Mouse (Mus musculus) frontal cortex, postnatal 36 days (tissue): ENCODE data around the gene Elmod2.
"Not testable (repeated sequence)": the region's sequence is repeated elsewhere in the genome, so short reads cannot be mapped to it uniquely, and the experiment has no call there.

Source experiments
- DNase-seq, 2 experiments: peaks; one replicate each; pipeline ENCODE4 v3.0.0; 2022; ENCODE audit warnings: low spot score in 2 of 2

The Elmod2 gene

GRCm38 (mm10) chr8:83331899-83332697 is at the start of gene Elmod2:
TSS of gene Elmod2 (minus strand) at chr8:83332486.
- peak; percentile 96 to 97 for DNase-seq

- no peak for DNase-seq
Measured at GRCm38 (mm10) chr8:83381016-83381415, 48.7 kb upstream of the Elmod2 start.

DNA sequence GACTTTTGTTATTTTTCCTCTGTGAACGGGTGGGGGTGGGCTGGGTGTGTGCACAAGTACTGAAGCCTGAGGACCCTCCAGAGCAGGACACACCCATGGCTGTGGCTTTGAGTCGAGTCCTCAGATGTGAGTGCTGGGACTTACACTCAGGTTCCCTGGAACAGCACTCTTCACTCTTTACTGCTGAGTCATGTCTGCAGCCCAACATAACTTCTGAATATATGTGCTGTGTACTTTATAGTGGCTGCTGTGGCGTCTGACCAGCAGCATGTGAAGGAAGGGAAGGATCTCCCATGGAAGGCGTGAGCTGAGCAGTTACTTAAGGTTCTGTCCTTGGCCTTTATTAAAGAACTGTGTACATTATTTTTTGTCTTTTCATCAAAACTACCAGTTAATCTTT is 47.9 kb upstream of the Elmod2 start:
- no peak for DNase-seq

GRCm38 (mm10) chr8:83377231-83377630 is 44.9 kb upstream of the Elmod2 start:
- DNase-seq = no peak

- DNase-seq = no peak
Measured at GRCm38 (mm10) chr8:83363156-83363769, 31.0 kb upstream of the Elmod2 start.

- no peak for DNase-seq
Measured at GRCm38 (mm10) chr8:83351315-83351714, 19.0 kb upstream of the Elmod2 start.

- no peak for DNase-seq
Measured at GRCm38 (mm10) chr8:83348263-83348662, 16.0 kb upstream of the Elmod2 start, which contains the start of gene Mgat4d. TSS of gene Mgat4d (plus strand) at chr8:83348471.

DNA sequence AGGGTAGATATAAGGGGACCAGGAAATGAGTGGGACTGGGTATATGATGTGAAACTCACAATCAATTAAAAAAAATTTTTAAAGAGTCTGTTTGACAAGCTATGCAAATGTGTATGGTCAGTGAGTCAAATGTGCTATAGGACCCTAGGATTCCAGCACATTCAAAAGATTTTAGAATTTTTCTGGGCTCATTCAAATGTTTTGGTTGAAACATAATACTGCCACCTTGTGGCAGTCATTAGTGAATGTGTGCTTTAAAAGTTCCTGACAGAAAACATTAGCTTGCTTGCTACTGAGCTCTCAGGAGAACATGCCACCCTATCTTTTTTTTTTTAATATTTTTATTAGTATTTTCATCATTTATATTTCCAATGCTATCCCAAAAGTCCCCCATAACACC is 10.4 kb upstream of the Elmod2 start:
- peak in 1 of 2 experiments; percentile 23 for DNase-seq

DNA sequence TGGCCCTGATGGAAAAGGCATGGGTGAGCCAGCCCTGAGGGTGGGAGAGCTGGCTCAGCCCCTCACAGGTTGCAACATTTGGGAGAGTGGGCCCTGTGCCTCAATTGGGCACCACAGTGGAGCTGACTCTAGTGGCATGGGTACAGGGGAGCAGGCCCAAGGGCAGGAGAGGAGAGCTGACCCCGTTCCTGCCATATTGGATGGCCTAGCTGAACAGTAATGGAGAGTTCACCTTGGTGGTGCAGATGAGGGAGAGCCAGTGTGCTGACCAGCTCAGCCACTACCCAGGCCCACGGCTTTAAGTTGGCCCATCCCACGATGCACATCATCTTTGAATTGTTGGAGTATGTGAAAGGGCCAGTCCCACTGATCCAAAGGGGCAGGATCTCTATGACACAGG is 9.8 kb upstream of the Elmod2 start:
- no peak for DNase-seq

- no peak for DNase-seq
Measured at GRCm38 (mm10) chr8:83332864-83333263, 578 bp upstream of the Elmod2 start.

GRCm38 (mm10) chr8:83331567-83331898 is 753 bp downstream of the Elmod2 start:
- DNase-seq = peak; percentile 21 to 29

DNA sequence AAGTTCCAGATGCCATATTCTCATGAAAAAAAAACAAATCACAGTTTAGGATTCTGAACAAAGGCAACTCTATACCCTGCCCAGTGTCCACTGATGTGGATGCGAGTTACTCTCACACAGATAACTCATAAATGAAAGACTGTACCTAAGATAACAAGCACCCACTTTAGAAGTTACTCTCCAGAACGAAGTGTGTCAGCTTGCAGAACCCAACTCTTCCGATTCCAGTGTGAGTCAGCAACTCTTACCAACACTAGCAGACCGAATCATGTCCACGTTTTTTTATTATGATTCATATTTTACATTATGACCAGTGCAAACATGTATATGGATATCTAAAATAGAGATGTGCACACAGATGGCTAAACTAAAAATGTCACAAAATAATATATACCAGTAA is 4.4 kb downstream of the Elmod2 start:
- no peak for DNase-seq

- DNase-seq = no peak
Measured at GRCm38 (mm10) chr8:83323056-83323455, 9.2 kb downstream of the Elmod2 start.

DNA sequence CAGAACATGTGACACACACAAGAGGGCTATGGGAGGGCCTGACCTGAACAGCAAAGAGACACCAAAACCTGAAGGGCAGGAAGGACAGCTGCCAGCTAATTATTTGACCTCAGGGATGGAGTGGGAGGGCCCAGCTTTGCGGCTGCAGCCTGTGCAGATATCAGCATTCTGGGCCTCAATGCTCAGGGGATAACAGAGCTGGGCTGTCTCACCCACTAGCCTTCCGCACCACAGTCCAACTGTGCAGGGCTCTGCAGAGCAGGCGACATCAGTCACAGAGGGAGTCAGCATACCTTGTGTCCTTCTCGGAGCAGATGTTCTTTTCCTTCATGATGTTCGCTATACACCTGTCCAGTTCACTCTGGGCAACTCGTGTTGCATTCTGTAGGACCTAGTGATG is 9.9 kb downstream of the Elmod2 start:
- DNase-seq = no peak

GRCm38 (mm10) chr8:83320543-83320942 is 11.7 kb downstream of the Elmod2 start:
- no peak for DNase-seq

DNA sequence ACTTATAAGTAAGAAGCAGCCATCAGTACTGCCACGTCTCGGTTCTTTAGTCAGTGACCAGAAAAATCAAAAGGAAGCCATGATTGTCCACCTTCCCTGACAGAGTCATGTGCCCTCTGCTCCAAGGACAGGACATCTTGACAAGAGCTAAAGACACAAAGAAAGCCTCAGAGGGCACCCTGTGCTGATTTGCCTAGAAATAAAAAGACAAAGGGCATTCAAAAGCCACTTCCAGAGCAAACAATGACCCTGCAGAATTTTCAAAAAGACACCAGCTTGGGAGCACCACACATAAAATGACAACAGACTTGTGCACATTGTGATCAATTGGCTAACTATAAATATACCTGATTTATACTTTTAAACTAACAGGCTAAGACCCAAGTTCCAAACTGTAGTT is 16.6 kb downstream of the Elmod2 start:
- no peak for DNase-seq

DNA sequence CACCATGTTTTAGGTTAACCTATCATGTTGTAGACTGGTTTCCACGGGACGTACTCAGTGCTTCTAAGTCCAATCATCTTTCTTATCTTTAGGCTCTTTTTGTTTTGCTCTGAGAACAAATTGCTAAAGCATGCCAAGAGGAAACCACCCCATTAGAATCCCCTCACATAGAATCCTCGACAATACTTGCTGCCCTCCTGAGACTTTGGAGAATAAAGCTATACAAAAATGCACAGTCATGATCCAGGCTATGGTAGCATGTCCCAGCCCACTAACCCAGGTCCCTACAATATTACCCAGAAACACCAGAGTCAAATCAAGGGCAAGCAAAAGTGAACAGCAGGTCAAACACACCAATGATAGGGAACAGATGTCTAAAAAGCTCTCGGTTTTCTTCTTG is 17.2 kb downstream of the Elmod2 start:
- not testable (repeated sequence) for DNase-seq

- DNase-seq = no peak
Measured at GRCm38 (mm10) chr8:83309836-83310235, 22.4 kb downstream of the Elmod2 start.

DNA sequence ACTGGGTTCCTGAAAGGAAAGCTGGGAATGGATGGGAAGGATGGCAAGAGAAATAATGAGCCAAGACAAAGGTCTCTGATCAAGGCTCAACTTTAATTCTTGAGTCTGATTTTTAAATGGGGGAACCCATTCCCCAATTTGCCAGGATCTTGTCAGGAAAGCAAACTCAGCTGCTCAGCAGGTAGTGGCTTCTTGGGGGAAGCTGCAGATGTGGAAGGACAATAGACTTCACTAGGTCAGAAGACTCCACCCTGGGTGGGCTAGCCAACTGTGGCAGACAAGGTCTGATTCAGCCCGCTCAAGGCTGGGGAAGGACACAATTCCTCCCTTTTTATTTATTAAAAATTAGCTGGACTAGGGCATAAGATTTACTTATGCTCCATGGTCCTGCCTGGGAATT is 27.3 kb downstream of the Elmod2 start:
- DNase-seq = no peak

GRCm38 (mm10) chr8:83300135-83300534 is 32.2 kb downstream of the Elmod2 start:
- DNase-seq = no peak

GRCm38 (mm10) chr8:83297375-83297774 is 34.9 kb downstream of the Elmod2 start:
- no peak for DNase-seq

DNA sequence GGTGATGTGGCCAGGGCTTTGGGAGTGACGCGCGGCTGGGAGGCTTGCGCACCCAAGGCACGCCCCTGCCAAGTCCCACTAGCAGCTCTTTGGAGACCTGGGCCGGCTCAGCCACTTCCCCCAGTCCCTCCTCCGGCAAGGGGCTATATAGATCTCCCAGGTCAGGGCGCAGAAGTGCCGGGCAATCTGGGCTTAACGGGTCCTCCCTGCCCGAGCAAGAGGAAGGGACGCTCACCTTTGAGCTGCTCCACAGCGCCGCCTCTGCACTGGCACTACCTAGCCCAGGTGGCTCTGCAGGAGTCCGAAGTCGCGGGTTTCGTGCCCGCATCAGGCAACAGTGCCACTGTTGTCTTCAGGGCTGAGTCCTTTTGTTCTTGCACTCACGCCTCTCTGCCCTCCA is 42.1 kb downstream of the Elmod2 start, which contains the start of gene Ucp1:
Gene Ucp1 (plus strand): TSS at position 177 of the 400 bp plus-strand sequence.
- no peak for DNase-seq

- no peak for DNase-seq
Measured at GRCm38 (mm10) chr8:83285391-83285790, 46.9 kb downstream of the Elmod2 start.
